Mouse (Mus musculus): ENCODE data around the gene Myo1f. TPM values are rescaled to one million over a fixed set of nuclear protein-coding genes. Genes with fewer than 3 reads are reported as not detected.

The Myo1f gene
- polyA plus RNA-seq (2015; fragmentation: Illumina TruSeq; extraction: RNeasy Lipid Tissue Mini Kit (QIAGEN cat#74804); ENCODE audit: insufficient read depth, low read depth, low replicate concordance), result 2.0 TPM

GRCm38 (mm10) chr17:33555223-33555855 is at the start of gene Myo1f:
Gene Myo1f (plus strand): TSS chr17:33555707.

DNA sequence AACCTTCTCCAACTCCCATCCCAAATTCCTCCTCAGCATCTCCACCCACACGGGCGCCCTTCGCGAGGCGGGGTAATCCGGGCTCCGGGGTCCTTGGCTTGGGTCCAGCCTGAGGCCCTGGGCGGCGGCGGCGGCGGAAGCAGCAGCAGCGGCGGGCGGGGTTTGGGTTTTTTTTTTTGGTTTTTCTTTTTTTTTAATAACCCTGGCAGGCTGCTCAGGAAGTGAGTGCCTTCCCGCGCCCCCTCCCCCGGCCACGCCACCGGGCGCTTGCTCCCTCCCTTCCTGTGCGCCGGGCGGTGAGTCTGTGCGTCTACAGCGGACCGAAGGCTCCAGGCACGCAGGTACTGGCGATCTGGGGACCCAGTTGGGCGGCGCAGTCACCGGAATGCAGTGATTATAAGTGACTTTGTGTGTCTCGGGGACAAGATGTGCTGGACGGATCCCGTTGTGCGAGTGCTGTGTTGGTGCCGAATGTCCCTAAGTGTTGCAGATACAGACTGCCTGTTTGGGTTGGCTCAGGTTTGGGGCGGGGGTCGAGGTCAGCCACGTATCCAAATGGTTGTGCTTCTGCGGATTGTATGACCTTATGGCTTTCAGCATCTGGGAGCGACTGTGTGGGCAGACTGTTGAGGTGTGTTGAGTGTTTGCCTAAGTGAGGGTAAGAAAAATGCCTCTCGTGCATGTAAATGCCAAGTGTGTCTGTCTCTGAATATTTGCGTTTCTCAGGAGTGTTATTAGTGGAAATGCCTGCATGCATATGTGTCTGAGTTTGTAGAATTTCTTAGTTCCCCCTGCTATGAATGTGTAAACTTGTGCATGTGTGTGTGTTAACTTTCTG is 31.4 kb upstream of the Myo1f start, which contains the start of gene Adamts10:
Gene Adamts10 (plus strand): TSS at position 287 of the 838 bp plus-strand sequence.

DNA sequence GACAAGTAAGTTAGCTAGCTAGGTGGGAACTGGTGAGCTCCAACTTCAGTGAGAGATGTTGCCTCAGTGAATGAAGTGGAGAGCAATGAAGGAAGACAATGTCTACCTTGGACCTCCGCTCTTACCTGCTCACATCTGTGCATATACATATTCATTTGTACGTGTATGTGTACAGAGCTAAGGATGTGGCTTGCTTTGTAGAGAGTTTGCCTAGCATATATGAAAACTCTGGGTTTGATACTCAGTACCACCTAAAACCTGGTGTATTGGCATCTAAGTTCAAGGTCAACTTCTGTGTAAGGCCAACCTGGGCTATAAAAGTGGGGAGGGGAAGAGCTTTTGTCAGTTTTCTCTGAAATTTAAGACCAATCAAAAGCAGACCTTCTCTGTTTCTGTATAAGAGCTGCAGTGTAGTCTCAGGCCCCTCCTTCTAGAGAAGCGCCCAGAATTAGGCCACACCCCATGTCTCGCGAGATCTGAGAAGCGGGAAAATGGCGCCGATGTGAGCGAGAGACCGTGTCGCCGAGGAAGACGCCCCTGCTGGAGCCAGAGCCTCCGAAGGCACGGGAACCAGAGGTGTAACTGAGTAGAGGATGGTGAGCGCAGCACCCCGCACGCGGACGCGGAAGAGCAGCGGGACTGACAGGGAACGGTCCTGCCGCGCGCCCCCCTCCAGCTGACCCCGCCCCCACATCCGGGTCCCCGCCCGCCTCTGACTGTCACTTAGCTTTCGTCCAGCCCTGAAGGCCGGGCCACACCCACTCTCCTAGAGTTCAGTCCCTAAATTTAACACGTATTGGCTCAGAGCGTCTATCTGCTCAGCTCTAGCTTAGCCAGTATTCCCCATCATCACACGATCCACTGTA is 73.3 kb downstream of the Myo1f start, which contains the start of gene Zfp414:
Gene Zfp414 (plus strand): TSS at position 470 of the 866 bp plus-strand sequence.

DNA sequence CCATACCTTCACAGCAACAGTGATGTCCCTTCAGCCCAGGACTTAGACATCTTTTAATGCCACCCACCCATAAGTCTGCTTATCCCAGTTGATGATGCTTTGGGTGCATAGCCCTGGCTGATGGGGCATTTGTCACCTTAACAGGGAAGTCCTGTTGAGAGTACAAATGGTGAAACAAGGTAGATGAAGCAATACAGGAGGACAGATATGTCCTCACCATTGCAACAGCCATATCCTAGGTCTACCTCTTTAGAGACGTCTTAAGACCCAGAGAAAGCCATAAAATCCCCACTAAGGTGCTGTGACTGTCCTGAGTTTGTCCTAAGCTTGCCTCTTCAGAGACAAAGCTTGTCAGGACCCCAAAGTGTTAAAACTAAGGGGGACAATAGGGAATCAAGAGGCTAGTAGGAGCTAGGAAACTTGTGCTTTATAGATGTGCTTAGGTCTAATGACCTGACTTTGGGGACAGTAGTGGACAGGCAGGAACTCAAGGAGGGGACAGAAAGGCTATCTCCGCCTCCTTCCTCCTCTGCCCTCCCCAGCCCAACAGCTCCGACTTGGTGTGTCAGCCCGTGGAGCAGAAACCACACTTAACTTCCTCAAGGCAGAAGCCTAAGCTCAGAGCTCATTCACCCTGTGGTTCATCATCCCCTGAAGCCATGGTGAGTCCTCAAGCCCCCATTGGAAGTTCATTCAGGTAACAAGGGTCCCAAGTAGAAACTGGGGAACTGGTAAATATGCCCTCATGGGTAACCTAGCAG is 82.2 kb downstream of the Myo1f start, which contains the start of gene Pram1:
Gene Pram1 (plus strand): TSS at position 541 of the 761 bp plus-strand sequence.

Other genes starting within 250 kb of the Myo1f start
- gene Zfp81, start 196.8 kb upstream of the Myo1f start, polyA plus RNA-seq (2015; fragmentation: Illumina TruSeq; extraction: RNeasy Lipid Tissue Mini Kit (QIAGEN cat#74804); ENCODE audit: insufficient read depth, low read depth, low replicate concordance), result 1.5 TPM
- 4.3 TPM for gene Zfp101, start 161.1 kb upstream of the Myo1f start, polyA plus RNA-seq (2015; fragmentation: Illumina TruSeq; extraction: RNeasy Lipid Tissue Mini Kit (QIAGEN cat#74804); ENCODE audit: insufficient read depth, low read depth, low replicate concordance)
- gene Actl9, start 122.8 kb upstream of the Myo1f start, polyA plus RNA-seq (2015; fragmentation: Illumina TruSeq; extraction: RNeasy Lipid Tissue Mini Kit (QIAGEN cat#74804); ENCODE audit: insufficient read depth, low read depth, low replicate concordance), result not detected
- gene Adamts10, start 31.5 kb upstream of the Myo1f start, polyA plus RNA-seq (2015; fragmentation: Illumina TruSeq; extraction: RNeasy Lipid Tissue Mini Kit (QIAGEN cat#74804); ENCODE audit: insufficient read depth, low read depth, low replicate concordance), result 19.4 TPM
- 9.2 TPM for gene Zfp414, start 73.4 kb downstream of the Myo1f start, polyA plus RNA-seq (2015; fragmentation: Illumina TruSeq; extraction: RNeasy Lipid Tissue Mini Kit (QIAGEN cat#74804); ENCODE audit: insufficient read depth, low read depth, low replicate concordance)
- not detected for gene Pram1, start 82.3 kb downstream of the Myo1f start, polyA plus RNA-seq (2015; fragmentation: Illumina TruSeq; extraction: RNeasy Lipid Tissue Mini Kit (QIAGEN cat#74804); ENCODE audit: insufficient read depth, low read depth, low replicate concordance)
- gene Hnrnpm, start 131.2 kb downstream of the Myo1f start, polyA plus RNA-seq (2015; fragmentation: Illumina TruSeq; extraction: RNeasy Lipid Tissue Mini Kit (QIAGEN cat#74804); ENCODE audit: insufficient read depth, low read depth, low replicate concordance), result 32.3 TPM
- 16.5 TPM for gene March2, start 163.0 kb downstream of the Myo1f start, polyA plus RNA-seq (2015; fragmentation: Illumina TruSeq; extraction: RNeasy Lipid Tissue Mini Kit (QIAGEN cat#74804); ENCODE audit: insufficient read depth, low read depth, low replicate concordance)
- gene Rab11b, start 204.8 kb downstream of the Myo1f start, polyA plus RNA-seq (2015; fragmentation: Illumina TruSeq; extraction: RNeasy Lipid Tissue Mini Kit (QIAGEN cat#74804); ENCODE audit: insufficient read depth, low read depth, low replicate concordance), result 23.5 TPM
- gene Angptl4, start 226.1 kb downstream of the Myo1f start, polyA plus RNA-seq (2015; fragmentation: Illumina TruSeq; extraction: RNeasy Lipid Tissue Mini Kit (QIAGEN cat#74804); ENCODE audit: insufficient read depth, low read depth, low replicate concordance), result 6.9 TPM

Measured in pancreas, adult 10 weeks (tissue).